ENCODE assay signal across 9 mouse cellular contexts in the genomic region with DNA sequence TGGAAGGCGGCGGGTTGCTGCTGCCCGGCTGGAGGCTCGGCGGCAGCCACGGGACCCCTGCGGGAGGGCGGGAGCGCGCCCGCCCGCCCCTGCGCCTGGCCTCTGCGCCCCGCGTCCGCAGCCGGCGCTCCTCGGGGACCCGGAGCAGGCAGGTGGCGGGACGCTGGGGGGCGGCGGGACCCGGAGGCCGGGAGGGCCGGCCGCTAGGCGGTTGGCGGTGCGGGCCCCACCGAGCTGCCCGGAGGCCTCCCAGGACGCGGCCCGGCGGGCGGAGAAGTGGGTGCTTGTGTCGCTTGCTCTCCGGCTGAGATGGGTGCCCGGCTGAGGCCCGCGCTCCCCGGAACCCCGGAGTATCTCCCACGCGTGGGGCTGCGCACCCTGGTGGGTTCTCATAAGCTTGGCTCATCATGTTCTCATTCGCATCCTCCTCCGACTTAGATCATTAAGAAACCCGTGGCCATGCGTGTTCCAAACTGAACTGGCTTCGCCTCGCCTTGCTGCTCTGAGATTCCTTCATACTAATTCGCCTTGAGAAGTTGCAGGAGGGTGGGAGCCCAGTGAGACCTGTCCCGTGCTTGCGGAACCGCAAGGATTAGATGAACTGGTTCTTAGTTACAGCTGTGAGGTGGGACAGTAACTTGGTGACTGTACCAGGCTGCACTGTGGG. TPM values are rescaled to one million over a fixed set of nuclear protein-coding genes. Genes with fewer than 3 reads are reported as not detected.
DNase-seq lines count a peak whose midpoint lies in the region; ATAC-seq lines count a peak whose summit lies in the region.
"Had no signal": no experiment of that assay in that cellular context is flagged by ENCODE, and none has a peak within 500 bp of the region (broad histone marks: within the 10 kb centered on the region; RNA-seq: fewer than 3 reads in every experiment).

No protein-coding gene starts in this region.

- WGBS in forebrain, embryonic 15.5 days, result under 1% methylated on average over 57 of the region's 59 CpGs
- WGBS in hindbrain, embryonic 14.5 days, result 1% methylated on average over 44 of the region's 59 CpGs
- under 1% methylated on average over 47 of the region's 59 CpGs for WGBS in midbrain, embryonic 11.5 days
- WGBS in stomach, embryonic 16.5 days, result 2% methylated on average over 48 of the region's 59 CpGs

- peak overlapping the region; percentile 73 for H3K4me3 ChIP-seq in forebrain, embryonic 15.5 days
- peak overlapping the region; percentile 91 for H3K4me3 ChIP-seq in hindbrain, embryonic 14.5 days (replicated peaks; ENCODE audit: low read length)
- H3K4me3 ChIP-seq in midbrain, embryonic 11.5 days (ENCODE audit: low read depth, low read length), result peak overlapping the region; percentile 82
- H3K4me3 ChIP-seq in stomach, embryonic 16.5 days (replicated peaks; ENCODE audit: low read length), result peak overlapping the region; percentile 67

- peak overlapping the region; percentile 79 for H3K9ac ChIP-seq in forebrain, embryonic 15.5 days (replicated peaks)
- H3K9ac ChIP-seq in hindbrain, embryonic 14.5 days, result peak overlapping the region; percentile 89
- peak overlapping the region; percentile 92 for H3K9ac ChIP-seq in midbrain, embryonic 11.5 days (ENCODE audit: low read length)
- H3K9ac ChIP-seq in stomach, embryonic 16.5 days (ENCODE audit: low read length), result peak overlapping the region; percentile 85

- 0 out of 2 replicates have a peak, but pooled peaks cover 9% of the 10 kb centered on the region for H3K9me3 ChIP-seq in forebrain, embryonic 15.5 days
- H3K9me3 ChIP-seq in hindbrain, embryonic 14.5 days (ENCODE audit: control insufficient read depth, low read length), result no peaks in the 10 kb centered on the region
- no peaks in the 10 kb centered on the region for H3K9me3 ChIP-seq in midbrain, embryonic 11.5 days (ENCODE audit: control insufficient read depth, low read length)
- H3K9me3 ChIP-seq in stomach, embryonic 16.5 days (replicated peaks; ENCODE audit: control insufficient read depth, low read length), result peaks cover 4% of the 10 kb centered on the region; the same call in 1 of the 2 replicates

- peak overlapping the region; percentile 68 for H3K4me2 ChIP-seq in forebrain, embryonic 15.5 days (replicated peaks)
- H3K4me2 ChIP-seq in hindbrain, embryonic 14.5 days (replicated peaks), result peak overlapping the region; percentile 87
- H3K4me2 ChIP-seq in midbrain, embryonic 11.5 days, result peak overlapping the region; percentile 80
- peak overlapping the region; percentile 87 for H3K4me2 ChIP-seq in stomach, embryonic 16.5 days (ENCODE audit: low read depth, low read length)

- peak; percentile 27 for DNase-seq in thymus, postnatal 4 days
- no peak for DNase-seq in thymus, adult 18-20 months
- DNase-seq in hindbrain, embryonic 14.5 days (ENCODE audit: low spot score), result peak; percentile 62
- peak; percentile 19 to 57 for DNase-seq in left cerebral cortex, postnatal 10 days (ENCODE audit: extremely low spot score in 1 of 2, low spot score in 2 of 2)
- DNase-seq in midbrain, embryonic 11.5 days (ENCODE audit: low spot score, missing footprints), result peak; percentile 96
- no peak for DNase-seq in thymus, postnatal 25 days

- H3K27me3 ChIP-seq in forebrain, embryonic 15.5 days, result no peaks in the 10 kb centered on the region
- no peaks in the 10 kb centered on the region for H3K27me3 ChIP-seq in hindbrain, embryonic 14.5 days (ENCODE audit: control insufficient read depth, insufficient read depth, low read length)
- H3K27me3 ChIP-seq in midbrain, embryonic 11.5 days (ENCODE audit: control insufficient read depth, insufficient read depth, low read length), result no peaks in the 10 kb centered on the region; the same call in 1 of the 2 replicates
- H3K27me3 ChIP-seq in stomach, embryonic 16.5 days (ENCODE audit: control insufficient read depth, insufficient read depth, low read length), result no peaks in the 10 kb centered on the region; the same call in 1 of the 2 replicates

- H3K36me3 ChIP-seq in forebrain, embryonic 15.5 days, result no peaks in the 10 kb centered on the region
- no peaks in the 10 kb centered on the region for H3K36me3 ChIP-seq in hindbrain, embryonic 14.5 days (replicated peaks; ENCODE audit: control insufficient read depth, insufficient read depth)
- no peaks in the 10 kb centered on the region for H3K36me3 ChIP-seq in midbrain, embryonic 11.5 days (ENCODE audit: control insufficient read depth, insufficient read depth, low read length)
- H3K36me3 ChIP-seq in stomach, embryonic 16.5 days (ENCODE audit: control insufficient read depth, insufficient read depth, low read length), result no peaks in the 10 kb centered on the region

- intact Hi-C loops in left cerebral cortex, postnatal 10 days (cut with DNase I), result loop anchor here (5.0 kb wide), 1 partner anchor 111 kb away; the partner anchor contains the start of gene Togaram2

- ATAC-seq in forebrain, embryonic 15.5 days (replicated peaks), result peak; percentile 77
- peak; percentile 73 for ATAC-seq in hindbrain, embryonic 14.5 days (ENCODE audit: low FRiP score)
- ATAC-seq in midbrain, embryonic 11.5 days (ENCODE audit: low FRiP score), result peak; percentile 84
- peak; percentile 57; the same call in 1 of the 2 replicates for ATAC-seq in stomach, embryonic 16.5 days (ENCODE audit: insufficient read depth, low FRiP score)

- peak overlapping the region; percentile 72 for H3K27ac ChIP-seq in forebrain, embryonic 15.5 days (replicated peaks)
- H3K27ac ChIP-seq in hindbrain, embryonic 14.5 days, result peak overlapping the region; percentile 83
- H3K27ac ChIP-seq in midbrain, embryonic 11.5 days (ENCODE audit: low read depth, low read length), result no peak overlapping the region
- H3K27ac ChIP-seq in stomach, embryonic 16.5 days (ENCODE audit: low read length), result peak overlapping the region; percentile 14; the same call in 1 of the 2 replicates

- peaks cover 26% of the 10 kb centered on the region for H3K4me1 ChIP-seq in forebrain, embryonic 15.5 days
- H3K4me1 ChIP-seq in hindbrain, embryonic 14.5 days (replicated peaks; ENCODE audit: control insufficient read depth, insufficient read depth, low read length), result peaks cover 19% of the 10 kb centered on the region
- H3K4me1 ChIP-seq in midbrain, embryonic 11.5 days (ENCODE audit: control insufficient read depth, insufficient read depth, low read length), result peaks cover 3% of the 10 kb centered on the region; the same call in 1 of the 2 replicates
- H3K4me1 ChIP-seq in stomach, embryonic 16.5 days (ENCODE audit: control insufficient read depth, insufficient read depth, low read length), result peaks cover 3% of the 10 kb centered on the region; the same call in 1 of the 2 replicates

RNA-seq across cellular contexts. Expression of gene Clip4, which starts 14.6 kb away (rescaled TPM):
- polyA plus RNA-seq in forebrain, embryonic 15.5 days (2015; fragmentation: Nextera tagmentation; extraction: Ambion mirVana), result 9.6 and 10.3 TPM in 2 replicates
- 15.8 and 17.0 TPM in 2 replicates for polyA plus RNA-seq in hindbrain, embryonic 14.5 days (2014; fragmentation: Nextera tagmentation; extraction: Ambion mirVana)
- 10 to 100 TPM; 51.6 to 55.4 TPM for total RNA-seq in left cerebral cortex, postnatal 10 days (2021)
- 5.3 and 5.7 TPM in 2 replicates for polyA plus RNA-seq in midbrain, embryonic 11.5 days (2014; fragmentation: Nextera tagmentation; extraction: Ambion mirVana)
- polyA plus RNA-seq in stomach, embryonic 16.5 days (2015; fragmentation: Nextera tagmentation; extraction: Ambion mirVana), result 7.1 and 8.5 TPM in 2 replicates

RNA-seq across cellular contexts. Expression of gene Pcare, which starts 30.1 kb away (rescaled TPM):
- polyA plus RNA-seq in forebrain, embryonic 15.5 days (2015; fragmentation: Nextera tagmentation; extraction: Ambion mirVana), result not detected in 2 replicates
- not detected in 2 replicates for polyA plus RNA-seq in hindbrain, embryonic 14.5 days (2014; fragmentation: Nextera tagmentation; extraction: Ambion mirVana)
- under 1 TPM; 0.34 to 0.36 TPM for total RNA-seq in left cerebral cortex, postnatal 10 days (2021)
- polyA plus RNA-seq in midbrain, embryonic 11.5 days (2014; fragmentation: Nextera tagmentation; extraction: Ambion mirVana), result not detected in 2 replicates
- not detected in 2 replicates for polyA plus RNA-seq in stomach, embryonic 16.5 days (2015; fragmentation: Nextera tagmentation; extraction: Ambion mirVana)
- total RNA-seq: adrenal gland, postnatal 4 days had no signal

Comparison
In these comparisons a context has a peak if more than half of its experiments do, and no peak if none do; other contexts are left out.
1. DNase-seq: peak in thymus, postnatal 4 days (single experiment), hindbrain, embryonic 14.5 days (single experiment), left cerebral cortex, postnatal 10 days (2 of 2) and midbrain, embryonic 11.5 days (single experiment); none in thymus, adult 18-20 months (0 of 2) and thymus, postnatal 25 days (single experiment).
2. Peak in every context shown above with its lines, with median percentiles within 50 percentile points of each other: ATAC-seq, H3K4me2 ChIP-seq, H3K4me3 ChIP-seq and H3K9ac ChIP-seq.